Mouse (Mus musculus) left cerebral cortex, postnatal 14 days (tissue): ENCODE data around the gene Ovol2. TPM values are rescaled to one million over a fixed set of nuclear protein-coding genes. Genes with fewer than 3 reads are reported as not detected.
"Not testable (repeated sequence)": the region's sequence is repeated elsewhere in the genome, so short reads cannot be mapped to it uniquely, and the experiment has no call there.

ENCODE experiments used
- DNase-seq, 2 experiments: peaks; one replicate each; pipeline ENCODE4 v3.0.0; 2021 to 2022; ENCODE audit warnings: low spot score in 2 of 2, mixed read lengths in 1 of 2
- intact Hi-C: fragments of 180-260 bp; cut with DNase I; formaldehyde crosslinking; loops from one replicate; pipeline ENCODE4 v1.15.1; 2025
- long read RNA-seq, 2 experiments: library from polyadenylated mRNA; stranded (forward); transcript quantifications; one replicate each; pipeline ENCODE4 v2.0.0; 2021
- total RNA-seq, 2 experiments: library from RNA; stranded (reverse); gene quantifications; 2 replicates each; pipeline ENCODE4 v1.2.3; 2021

Gene Ovol2
- 1 to 10 TPM; 5.3 to 6.7 TPM for total RNA-seq
- long read RNA-seq, experiment 1, partial matches to known transcripts: 13 of 16 reads
- long read RNA-seq, experiment 1, other reads (novel, unspliced or antisense): 0 of 16 reads
- long read RNA-seq, experiment 2, partial matches to known transcripts: 11 of 14 reads
- long read RNA-seq, experiment 2, other reads (novel, unspliced or antisense): 0 of 14 reads

DNA sequence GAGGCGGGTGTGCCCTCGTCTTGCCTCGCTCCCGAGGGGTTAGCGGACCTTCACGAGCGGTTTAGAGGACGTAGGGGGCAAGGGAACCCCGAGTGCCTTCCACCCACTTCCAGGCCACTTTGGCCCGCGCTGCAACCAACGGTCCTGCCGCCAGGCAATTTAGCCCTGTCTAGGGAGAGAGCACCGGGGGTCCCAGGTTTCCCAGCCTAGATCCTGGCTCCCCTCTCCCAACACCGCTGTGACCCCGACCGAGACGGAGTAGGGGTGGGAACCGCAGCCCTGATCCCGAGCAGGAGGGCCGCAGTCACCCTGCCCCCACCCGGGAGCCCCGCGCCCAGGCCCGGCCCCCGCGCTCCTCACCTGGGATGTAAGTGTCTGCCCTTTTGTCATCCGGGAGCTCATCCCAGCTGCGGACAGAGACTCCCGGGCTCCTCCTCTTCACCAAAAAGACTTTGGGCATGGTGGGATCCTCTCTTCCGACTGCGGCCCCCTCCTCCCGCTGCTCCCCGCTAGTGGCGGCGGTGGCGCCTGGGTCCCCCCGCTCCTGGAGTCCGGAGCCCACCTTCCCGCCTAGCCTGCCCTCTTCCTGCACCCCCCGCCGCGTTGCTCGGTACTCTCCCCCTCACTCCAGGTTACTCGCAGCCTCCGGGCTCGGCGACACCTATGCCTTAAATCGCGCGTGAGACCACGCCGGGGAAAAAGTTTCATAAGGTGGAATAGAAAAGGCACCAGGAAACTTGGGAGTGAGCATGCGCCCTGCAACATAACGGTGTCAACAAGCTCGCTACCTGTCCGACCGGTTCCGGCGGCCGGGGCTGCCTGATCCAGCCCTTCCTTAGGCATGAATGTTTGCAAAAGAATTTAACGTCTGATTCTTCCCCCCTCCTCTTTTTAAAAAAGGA is at the start of gene Ovol2:
Gene Ovol2 (minus strand): TSS at position 746 of the 902 bp plus-strand sequence.
- peak in 1 of 2 experiments; percentile 11 for DNase-seq

GRCm38 (mm10) chr2:144381741-144382140 is 49.8 kb upstream of the Ovol2 start:
- no peak for DNase-seq
- intact Hi-C loops: no loop called here

More for the DNA sequence above, at the start of gene Ovol2:
- intact Hi-C loops: no loop called here

- intact Hi-C loops: no loop called here
- no peak for DNase-seq
These were observed 49.3 kb upstream of the Ovol2 start for GRCm38 (mm10) chr2:144381293-144381692.

DNA sequence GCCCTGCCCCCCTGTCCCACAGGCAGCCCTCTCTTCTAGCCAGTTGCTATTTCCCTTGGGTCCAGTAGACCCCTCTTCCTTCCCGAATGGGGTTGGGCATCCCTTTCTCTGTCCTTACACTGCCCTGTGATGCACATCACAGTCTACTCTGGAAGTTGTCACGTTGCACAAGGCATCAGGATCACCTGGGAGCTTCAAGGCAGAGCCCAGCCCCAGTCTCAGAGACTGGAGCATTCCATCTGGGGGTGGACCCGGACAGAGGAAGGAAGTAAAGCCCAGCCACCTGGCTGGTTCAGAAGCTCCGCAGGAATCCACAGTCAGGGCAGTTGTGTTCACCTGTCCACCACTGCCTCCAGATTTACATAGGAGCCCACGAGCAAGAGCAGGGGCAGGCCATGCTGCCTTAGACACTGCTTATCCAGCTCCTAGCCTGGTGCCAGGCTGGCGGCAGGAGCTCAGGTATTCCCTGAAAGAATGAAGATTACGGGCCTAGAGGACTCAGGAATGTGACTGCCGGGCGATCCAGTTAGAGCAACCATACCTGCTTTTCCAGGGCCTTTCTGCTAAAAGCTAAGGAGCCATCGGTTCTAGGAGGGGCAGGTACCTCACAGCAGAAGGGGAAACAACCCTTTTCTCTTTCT is 43.2 kb upstream of the Ovol2 start:
- intact Hi-C loops: no loop called here
- DNase-seq: no peak

GRCm38 (mm10) chr2:144373063-144373462 is 41.1 kb upstream of the Ovol2 start:
- intact Hi-C loops: no loop called here
- peak in 1 of 2 experiments; percentile 20 for DNase-seq

DNA sequence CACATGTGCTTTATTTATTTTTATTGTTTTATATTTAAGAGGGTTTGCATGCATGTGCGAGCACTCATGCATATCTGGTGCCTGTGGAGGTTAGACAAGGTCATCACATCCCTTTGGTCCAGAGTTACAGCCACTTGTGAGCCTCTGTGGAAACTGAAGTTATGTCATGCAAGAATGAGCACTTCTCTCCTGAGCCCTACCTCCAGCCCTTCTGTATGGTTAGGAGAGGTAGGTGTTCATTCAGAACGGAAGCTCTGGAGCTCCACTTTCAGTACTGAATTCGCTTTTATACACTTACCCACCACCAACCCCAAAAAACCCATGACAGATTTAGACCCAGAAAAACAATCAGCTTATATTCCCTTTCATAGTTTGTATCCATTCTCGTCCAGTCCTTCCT is 39.6 kb upstream of the Ovol2 start:
- intact Hi-C loops: no loop called here
- DNase-seq: no peak

DNA sequence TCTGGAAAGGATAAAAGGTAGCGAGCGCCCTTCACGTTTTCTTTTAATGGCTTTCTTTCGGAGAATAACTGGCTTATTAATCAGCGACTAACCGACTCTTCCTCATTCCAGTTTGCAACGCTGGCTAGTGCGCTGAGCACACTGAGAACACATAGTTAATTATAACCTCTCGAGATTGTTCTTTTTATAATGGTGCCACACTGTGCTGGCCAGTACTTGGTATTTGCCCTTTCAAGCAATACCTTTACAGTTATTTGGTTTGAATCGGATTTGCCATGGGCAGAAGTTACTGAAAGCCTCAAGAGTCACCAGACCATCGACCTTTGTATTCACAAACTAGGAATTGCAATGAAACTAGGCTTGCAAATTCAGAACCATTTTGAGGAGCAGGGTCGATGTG is 37.6 kb upstream of the Ovol2 start:
- intact Hi-C loops: no loop called here
- DNase-seq: no peak

- intact Hi-C loops: no loop called here
- no peak for DNase-seq
These were observed 37.1 kb upstream of the Ovol2 start for GRCm38 (mm10) chr2:144369020-144369421.

DNA sequence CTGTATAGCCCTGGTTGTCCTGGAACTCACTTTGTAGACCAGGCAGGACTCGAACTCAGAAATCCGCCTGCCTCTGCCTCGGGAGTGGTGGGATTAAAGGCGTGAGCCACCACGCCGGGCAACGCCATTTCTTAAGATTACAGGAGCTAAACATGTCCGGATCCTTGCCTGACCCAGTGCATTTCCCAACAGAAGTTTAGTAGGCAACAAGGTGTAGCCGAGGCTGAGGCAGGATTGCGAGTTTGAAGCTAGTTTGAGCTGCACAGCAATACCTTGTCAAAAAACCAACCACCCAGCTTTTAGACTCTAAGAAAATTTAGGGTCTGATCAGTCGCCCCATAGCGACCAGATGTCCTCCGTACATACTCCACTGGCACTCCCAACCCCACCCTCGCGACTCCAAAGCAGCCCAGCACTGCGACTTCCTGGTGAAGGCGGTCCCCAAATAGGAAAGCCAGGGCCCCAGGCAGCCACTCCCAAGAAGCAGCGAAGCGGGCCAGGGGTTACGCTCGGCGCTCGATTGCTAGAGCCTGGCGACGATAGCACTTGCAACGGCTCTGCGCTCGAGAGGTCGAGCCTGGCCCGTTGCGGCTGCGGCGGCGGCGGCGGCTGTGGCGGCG is 36.6 kb upstream of the Ovol2 start, which contains the start of the genes Kat14 and Pet117:
Gene Kat14 (plus strand): TSS at position 584 of the 620 bp plus-strand sequence.
Gene Pet117 (plus strand): TSS at position 597 of the 620 bp plus-strand sequence.
- intact Hi-C loops: no loop called here
- DNase-seq: peak; percentile 89 to 94

- DNase-seq: peak in 1 of 2 experiments; percentile 11
- intact Hi-C loops: no loop called here
These were observed 20.9 kb upstream of the Ovol2 start for GRCm38 (mm10) chr2:144352843-144353242.

DNA sequence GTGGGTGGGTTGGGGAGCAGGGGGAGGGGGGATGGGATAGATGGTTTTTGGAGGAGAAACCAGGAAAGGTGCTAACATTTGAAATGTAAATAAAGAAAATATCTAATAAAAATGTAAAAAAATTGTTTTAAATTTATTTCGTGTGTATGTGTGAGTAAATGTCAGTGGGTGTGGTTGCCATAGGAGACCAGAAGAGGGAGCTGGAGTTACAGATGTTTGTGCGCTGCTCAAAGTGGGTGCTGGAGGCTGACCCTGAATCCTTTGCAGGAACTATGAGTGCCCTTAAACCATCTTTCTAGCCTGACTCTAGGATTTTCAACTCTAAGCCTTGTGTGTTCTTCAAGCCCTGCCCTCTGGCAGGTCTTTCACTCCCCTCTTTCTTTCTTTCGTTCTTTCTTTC is 16.6 kb upstream of the Ovol2 start:
- no peak for DNase-seq
- intact Hi-C loops: no loop called here

DNA sequence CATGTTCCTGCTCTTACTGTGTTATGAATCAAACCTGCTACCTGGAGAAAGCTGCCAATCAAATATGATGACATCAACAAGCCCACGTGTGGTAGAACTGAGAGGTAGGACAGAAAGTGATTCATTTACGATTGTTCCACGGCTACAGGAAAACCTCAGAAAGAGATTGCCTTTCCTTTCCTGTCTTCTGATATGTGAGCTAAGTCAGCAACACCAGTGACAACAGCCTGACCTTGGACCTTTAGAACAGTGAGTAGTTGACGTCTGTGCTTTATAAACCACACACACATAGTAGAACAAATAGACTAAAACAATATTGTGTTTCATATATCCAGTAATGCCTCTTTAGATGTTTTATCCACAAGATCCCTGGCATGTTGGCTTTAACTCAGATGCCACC is 11.2 kb upstream of the Ovol2 start:
- DNase-seq: no peak

GRCm38 (mm10) chr2:144338149-144338548 is 6.2 kb upstream of the Ovol2 start:
- intact Hi-C loops, DNase-seq: not testable (repeated sequence)

More for the DNA sequence above, 11.2 kb upstream of the Ovol2 start:
- intact Hi-C loops: no loop called here

GRCm38 (mm10) chr2:144337701-144338100 is 5.8 kb upstream of the Ovol2 start:
- DNase-seq: no peak
- intact Hi-C loops: no loop called here

GRCm38 (mm10) chr2:144337230-144337629 is 5.3 kb upstream of the Ovol2 start:
- DNase-seq: no peak
- intact Hi-C loops: no loop called here

DNA sequence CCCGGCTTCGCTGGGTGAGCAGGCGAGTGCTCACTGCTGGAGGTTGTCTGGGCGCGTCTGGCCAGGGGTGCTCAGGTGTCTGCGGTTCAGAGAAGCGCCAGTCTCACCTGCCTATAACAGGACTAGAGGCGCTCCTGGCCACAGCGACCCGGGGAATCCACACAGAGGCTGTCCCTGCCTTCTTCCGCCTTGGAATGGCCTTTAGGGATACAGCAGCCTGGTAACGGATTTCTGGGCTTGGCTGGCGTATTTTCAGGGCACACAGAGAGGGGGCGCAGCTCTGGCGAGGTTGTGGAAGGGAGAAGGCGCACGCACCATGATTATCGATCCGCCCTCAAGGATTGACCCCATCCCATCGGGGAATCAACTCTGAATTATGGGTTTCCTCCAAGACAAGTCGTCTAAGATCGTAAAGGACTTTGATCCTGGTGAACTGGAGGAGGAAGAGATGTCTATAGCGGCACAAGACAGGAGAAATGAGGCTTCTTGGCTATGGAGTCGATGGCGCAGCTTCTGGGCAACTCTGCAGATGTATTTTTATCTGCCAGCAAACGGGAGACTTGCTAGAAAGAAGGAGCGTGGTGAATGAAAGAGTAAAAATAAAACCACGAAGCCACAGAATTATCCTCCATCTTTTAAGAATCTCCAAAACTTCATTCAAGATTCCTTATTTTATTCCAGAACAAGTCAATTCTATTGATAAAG is 1.3 kb upstream of the Ovol2 start:
- DNase-seq: peak; percentile 39 to 52
- intact Hi-C loops: no loop called here

- intact Hi-C loops: no loop called here
- no peak for DNase-seq
These were observed 540 bp upstream of the Ovol2 start for GRCm38 (mm10) chr2:144332486-144332885.

DNA sequence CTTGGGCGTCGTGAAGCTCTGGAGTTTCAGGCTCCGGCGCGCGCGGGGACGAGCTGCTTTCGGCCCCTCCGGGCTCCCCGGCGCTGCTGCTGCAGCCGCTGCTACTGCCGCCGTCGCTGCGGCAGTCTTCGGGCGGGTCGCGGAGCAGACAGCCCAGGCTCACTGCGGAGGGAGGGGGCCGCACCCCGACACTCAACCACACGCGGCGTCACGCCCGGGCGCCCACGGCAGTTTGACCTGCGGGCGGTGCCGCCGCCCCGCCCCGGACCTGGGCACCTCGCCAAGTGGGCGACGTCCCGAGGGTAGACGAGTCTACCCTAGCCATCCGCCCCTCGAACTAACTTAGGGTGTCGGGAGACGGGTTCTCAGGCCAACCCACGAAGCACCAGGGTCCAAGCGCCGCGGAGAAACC is 980 bp downstream of the Ovol2 start:
- no peak for DNase-seq
- intact Hi-C loops: no loop called here

GRCm38 (mm10) chr2:144330352-144330959 is 1.5 kb downstream of the Ovol2 start:
- DNase-seq: peak in 1 of 2 experiments; percentile 19

More at GRCm38 (mm10) chr2:144330352-144330959, 1.5 kb downstream of the Ovol2 start:
- intact Hi-C loops: no loop called here
